Mouse (Mus musculus): ENCODE results near the gene Sppl3.

Sppl3 gene

GRCm38 (mm10) chr5:115118961-115119570 is 108.1 kb downstream of the Sppl3 start, which contains the start of gene Acads:
Gene Acads, minus strand, starts transcription at chr5:115119346.
- DNase-seq (ENCODE audit: inconsistent age in 2 of 2, low spot score in 1 of 2), result peak; percentile 94 to 97

- DNase-seq (ENCODE audit: inconsistent age in 2 of 2, low spot score in 1 of 2), result peak in 1 of 2 experiments; percentile 71
Observed at GRCm38 (mm10) chr5:115120978-115121377, 110.0 kb downstream of the Sppl3 start.

- DNase-seq (ENCODE audit: inconsistent age in 2 of 2, low spot score in 1 of 2), result no peak
Observed at GRCm38 (mm10) chr5:115124690-115125089, 113.8 kb downstream of the Sppl3 start.

- peak; percentile 84 to 94 for DNase-seq (ENCODE audit: inconsistent age in 2 of 2, low spot score in 1 of 2)
Observed at GRCm38 (mm10) chr5:115125211-115125871, 114.4 kb downstream of the Sppl3 start.

GRCm38 (mm10) chr5:115126578-115127312 is 115.8 kb downstream of the Sppl3 start:
- no peak for DNase-seq (ENCODE audit: inconsistent age in 2 of 2, low spot score in 1 of 2)

GRCm38 (mm10) chr5:115127421-115128179 is 116.7 kb downstream of the Sppl3 start:
- no peak for DNase-seq (ENCODE audit: inconsistent age in 2 of 2, low spot score in 1 of 2)

- DNase-seq (ENCODE audit: inconsistent age in 2 of 2, low spot score in 1 of 2), result no peak
Observed at GRCm38 (mm10) chr5:115129328-115129727, 118.4 kb downstream of the Sppl3 start.

GRCm38 (mm10) chr5:115132465-115132864 is 121.5 kb downstream of the Sppl3 start:
- no peak for DNase-seq (ENCODE audit: inconsistent age in 2 of 2, low spot score in 1 of 2)

- no peak for DNase-seq (ENCODE audit: inconsistent age in 2 of 2, low spot score in 1 of 2)
Observed at GRCm38 (mm10) chr5:115133358-115134066, 122.6 kb downstream of the Sppl3 start.

- peak; percentile 92 to 96 for DNase-seq (ENCODE audit: inconsistent age in 2 of 2, low spot score in 1 of 2)
Observed at GRCm38 (mm10) chr5:115134234-115135165, 123.6 kb downstream of the Sppl3 start, which contains the start of gene Unc119b. Gene Unc119b, minus strand, starts transcription at chr5:115134975.

GRCm38 (mm10) chr5:115139124-115139523 is 128.2 kb downstream of the Sppl3 start:
- DNase-seq (ENCODE audit: inconsistent age in 2 of 2, low spot score in 1 of 2), result no peak

- DNase-seq (ENCODE audit: inconsistent age in 2 of 2, low spot score in 1 of 2), result no peak
Observed at GRCm38 (mm10) chr5:115140726-115141125, 129.8 kb downstream of the Sppl3 start.

- DNase-seq (ENCODE audit: inconsistent age in 2 of 2, low spot score in 1 of 2), result no peak
Observed at GRCm38 (mm10) chr5:115142166-115142697, 131.3 kb downstream of the Sppl3 start.

GRCm38 (mm10) chr5:115143552-115143951 is 132.6 kb downstream of the Sppl3 start:
- DNase-seq (ENCODE audit: inconsistent age in 2 of 2, low spot score in 1 of 2), result no peak

- DNase-seq (ENCODE audit: inconsistent age in 2 of 2, low spot score in 1 of 2), result no peak
Observed at GRCm38 (mm10) chr5:115144471-115144870, 133.5 kb downstream of the Sppl3 start.

- no peak for DNase-seq (ENCODE audit: inconsistent age in 2 of 2, low spot score in 1 of 2)
Observed at GRCm38 (mm10) chr5:115145253-115145968, 134.5 kb downstream of the Sppl3 start.

GRCm38 (mm10) chr5:115145976-115146746 is 135.2 kb downstream of the Sppl3 start:
- DNase-seq (ENCODE audit: inconsistent age in 2 of 2, low spot score in 1 of 2), result no peak

GRCm38 (mm10) chr5:115146747-115147130 is 135.8 kb downstream of the Sppl3 start:
- no peak for DNase-seq (ENCODE audit: inconsistent age in 2 of 2, low spot score in 1 of 2)
